Mouse (Mus musculus) lung, adult 2 months (tissue): Measurements from ENCODE around the gene Gja10. TPM values are rescaled to one million over a fixed set of nuclear protein-coding genes. Genes with fewer than 3 reads are reported as not detected.

ENCODE experiments used
- DNase-seq: peaks from one replicate; pipeline ENCODE4 v3.0.0; 2022
- H3K4me1 ChIP-seq: fragments of 200-500 bp; 2 replicates; pipeline ENCODE4 v1.6.1; 2011; ENCODE audit warnings: low read length; ENCODE audit not compliant: control insufficient read depth, insufficient read depth
- H3K4me3 ChIP-seq: fragments of 200-500 bp; replicated peaks from 2 replicates; pipeline ENCODE3; 2011; ENCODE audit warnings: low read depth, mild to moderate bottlenecking, control low read depth, low read length; ENCODE audit errors: extremely low read depth
- CTCF ChIP-seq: fragments of 200-500 bp; IDR thresholded peaks from 2 replicates; pipeline ENCODE4 v1.5.1; 2011; ENCODE audit warnings: mild to moderate bottlenecking, low read length, control low read depth; ENCODE audit not compliant: insufficient read depth
- POLR2A ChIP-seq: fragments of 200-500 bp; IDR thresholded peaks from 2 replicates; pipeline ENCODE4 v1.6.1; 2011; ENCODE audit warnings: low read depth, mild to moderate bottlenecking, control low read depth, low read length, borderline replicate concordance; ENCODE audit errors: extremely low read depth
- WGBS: fragments of 180-500 bp; shearing (Covaris S2); methylation state at CpG from one replicate; pipeline ENCODE4 v1.1.7; 2018; 5-methylcytosine and 5-hydroxymethylcytosine counted together
- polyA plus RNA-seq: library from polyadenylated mRNA; depleted of rRNA; stranded (reverse); fragments of >200 nt; gene quantifications from 2 replicates; pipeline ENCODE4 v1.2.3, GENCODE M21; 2012

Gene Gja10
- polyA plus RNA-seq, 1 experiment: not detected

DNA sequence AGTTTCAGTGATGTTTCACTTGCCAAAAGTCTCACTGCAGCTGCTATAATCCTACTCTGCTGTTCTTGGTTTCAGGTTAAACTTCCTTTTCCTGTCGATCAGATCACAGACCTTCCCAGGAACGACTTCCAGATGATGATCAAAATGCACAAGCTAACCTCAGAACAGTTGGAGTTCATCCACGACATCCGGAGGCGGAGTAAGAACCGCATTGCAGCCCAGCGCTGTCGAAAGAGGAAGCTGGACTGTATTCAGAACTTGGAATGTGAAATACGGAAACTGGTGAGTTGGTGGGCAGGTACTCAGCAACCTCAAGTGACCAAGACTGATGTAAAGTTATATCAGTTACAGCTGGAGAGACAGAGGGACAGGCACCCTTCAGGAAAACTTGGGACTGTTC is 27.4 kb downstream of the Gja10 start:
- WGBS: 36% methylated on average over 9 of the region's 9 CpGs
- DNase-seq: no peak
- H3K4me3 ChIP-seq: no peak overlapping the region
- TF ChIP-seq POLR2A (no peak), CTCF (no peak)
- 0 out of 2 replicates have a peak, but pooled peaks cover 3% of the 10 kb centered on the region for H3K4me1 ChIP-seq

DNA sequence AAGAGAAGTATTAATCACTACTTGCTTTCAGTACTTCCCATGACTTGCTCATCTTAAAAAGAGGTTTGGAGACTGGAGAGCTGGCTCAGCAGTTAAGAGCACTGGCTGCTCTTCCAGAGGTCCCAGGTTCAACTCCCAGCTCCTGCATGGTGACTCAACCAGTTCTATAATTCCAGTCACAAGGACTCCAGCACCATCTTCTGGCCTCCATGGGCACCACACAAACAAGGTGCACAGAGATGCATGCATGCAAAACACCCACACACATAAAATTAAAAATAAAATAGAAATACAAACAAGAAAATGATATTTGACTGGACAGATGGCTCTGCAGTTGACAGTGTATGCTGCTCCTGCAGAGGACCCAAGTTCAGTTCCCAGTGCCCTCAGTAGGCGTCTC is 28.0 kb downstream of the Gja10 start:
- 0 out of 2 replicates have a peak, but pooled peaks cover 3% of the 10 kb centered on the region for H3K4me1 ChIP-seq
- no peak overlapping the region for H3K4me3 ChIP-seq
- WGBS: 94% methylated on average over 1 of the region's 1 CpGs
- no peak for DNase-seq
- no peak for TF ChIP-seq POLR2A
- TF ChIP-seq CTCF: 0 out of 2 replicates have a peak, but pooled peaks have one; percentile 20

DNA sequence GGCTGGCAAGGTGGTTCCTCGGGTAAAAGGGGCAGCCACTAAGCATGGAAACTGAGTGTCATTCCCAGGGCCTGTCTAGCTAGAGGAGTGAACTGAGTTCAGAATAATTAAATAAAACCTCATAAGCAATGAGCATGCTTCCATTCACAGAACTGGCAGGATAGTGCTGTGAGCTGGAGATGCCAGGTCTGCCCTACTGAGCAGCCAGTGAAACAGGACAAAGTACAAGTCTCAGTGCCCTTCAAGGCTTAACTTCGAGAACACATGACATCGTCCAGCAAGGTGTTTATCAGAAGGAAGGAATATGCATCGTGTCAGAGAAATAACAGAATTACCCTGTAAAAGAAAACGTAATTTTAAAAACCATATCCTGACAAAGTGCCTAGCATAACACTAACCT is 29.0 kb downstream of the Gja10 start:
- Histone ChIP-seq H3K4me1 (0 out of 2 replicates have a peak, but pooled peaks cover 3% of the 10 kb centered on the region), H3K4me3 (no peak overlapping the region)
- 75% methylated on average over 5 of the region's 5 CpGs for WGBS
- TF ChIP-seq POLR2A (no peak), CTCF (no peak)
- no peak for DNase-seq

GRCm38 (mm10) chr4:32572118-32572517 is 30.4 kb downstream of the Gja10 start:
- 69% methylated on average over 1 of the region's 1 CpGs for WGBS
- Histone ChIP-seq H3K4me3 (no peak overlapping the region), H3K4me1 (0 out of 2 replicates have a peak, but pooled peaks cover 3% of the 10 kb centered on the region)
- peak; percentile 30; the same call in 1 of the 2 replicates for TF ChIP-seq CTCF
- TF ChIP-seq POLR2A: no peak
- peak; percentile 25 for DNase-seq

GRCm38 (mm10) chr4:32571441-32571840 is 31.1 kb downstream of the Gja10 start:
- DNase-seq: no peak
- TF ChIP-seq POLR2A (no peak), CTCF (no peak)
- H3K4me1 ChIP-seq: 0 out of 2 replicates have a peak, but pooled peaks cover 3% of the 10 kb centered on the region
- 40% methylated on average over 3 of the region's 3 CpGs for WGBS
- no peak overlapping the region for H3K4me3 ChIP-seq

DNA sequence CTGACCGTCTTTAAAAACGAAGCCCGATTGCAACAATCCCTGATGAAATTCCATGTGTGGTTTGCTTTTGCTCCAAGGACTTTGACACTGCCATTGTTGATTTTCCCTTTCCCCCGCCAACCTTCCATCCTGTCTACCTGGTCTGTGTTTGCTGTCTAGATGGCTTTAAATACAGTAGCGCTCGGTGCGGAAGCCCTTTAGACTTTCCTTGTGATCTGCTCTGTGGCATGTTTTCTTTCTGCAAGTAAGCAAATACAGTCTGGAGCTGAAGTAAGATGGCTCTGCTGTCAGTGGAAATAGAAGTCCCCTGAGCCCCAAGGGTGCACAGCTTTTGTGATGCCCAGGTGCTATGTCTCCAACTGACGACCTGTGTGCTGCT is 31.6 kb downstream of the Gja10 start:
- TF ChIP-seq CTCF (no peak), POLR2A (no peak)
- Histone ChIP-seq H3K4me3 (no peak overlapping the region), H3K4me1 (0 out of 2 replicates have a peak, but pooled peaks cover 3% of the 10 kb centered on the region)
- WGBS: 75% methylated on average over 8 of the region's 8 CpGs
- no peak for DNase-seq

GRCm38 (mm10) chr4:32569995-32570938 is 32.3 kb downstream of the Gja10 start:
- 63% methylated on average over 17 of the region's 17 CpGs for WGBS
- peaks cover 4% of the 10 kb centered on the region for H3K4me1 ChIP-seq
- TF ChIP-seq CTCF (no peak), POLR2A (no peak)
- DNase-seq: no peak
- H3K4me3 ChIP-seq: no peak overlapping the region

- DNase-seq: no peak
- 80% methylated on average over 4 of the region's 4 CpGs for WGBS
- TF ChIP-seq CTCF (no peak), POLR2A (no peak)
- peaks cover 5% of the 10 kb centered on the region for H3K4me1 ChIP-seq
- no peak overlapping the region for H3K4me3 ChIP-seq
Measured at GRCm38 (mm10) chr4:32569054-32569453, 33.5 kb downstream of the Gja10 start.

GRCm38 (mm10) chr4:32564918-32565317 is 37.6 kb downstream of the Gja10 start:
- 63% methylated on average over 8 of the region's 8 CpGs for WGBS
- H3K4me3 ChIP-seq: no peak overlapping the region
- DNase-seq: no peak
- TF ChIP-seq POLR2A: no peak
- TF ChIP-seq CTCF: no peak
- peaks cover 5% of the 10 kb centered on the region for H3K4me1 ChIP-seq

DNA sequence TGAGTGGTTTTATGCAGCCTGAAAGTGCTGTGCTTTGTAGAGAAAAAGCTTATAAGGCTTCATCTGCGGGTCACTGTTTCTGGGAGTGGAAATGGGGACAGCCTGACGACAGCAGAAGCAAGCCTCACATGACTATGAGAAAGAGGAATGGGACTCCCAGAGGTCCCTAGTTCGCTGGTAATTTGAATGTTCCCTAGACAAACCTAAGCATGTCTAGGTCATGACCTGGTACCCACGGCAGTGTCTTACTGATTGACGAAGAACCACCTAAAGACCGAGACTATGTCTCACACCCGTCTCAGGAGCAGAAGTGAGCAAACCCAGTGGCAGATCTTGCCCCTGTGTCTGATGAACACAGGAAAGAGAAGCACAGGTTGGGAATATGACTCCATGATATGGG is 38.1 kb downstream of the Gja10 start:
- 77% methylated on average over 7 of the region's 7 CpGs for WGBS

More for the DNA sequence above, 38.1 kb downstream of the Gja10 start:
- H3K4me1 ChIP-seq: peaks cover 5% of the 10 kb centered on the region
- H3K4me3 ChIP-seq: no peak overlapping the region
- TF ChIP-seq CTCF (no peak), POLR2A (no peak)
- DNase-seq: no peak
